Mouse (Mus musculus): ENCODE measurements at regions not wholly inside any gene's neighbourhood (a gene's known extent, or its start where the extent isn't known, plus 50 kb on each side); places are given as distances from the start of the nearest gene placed in this dataset.

DNA sequence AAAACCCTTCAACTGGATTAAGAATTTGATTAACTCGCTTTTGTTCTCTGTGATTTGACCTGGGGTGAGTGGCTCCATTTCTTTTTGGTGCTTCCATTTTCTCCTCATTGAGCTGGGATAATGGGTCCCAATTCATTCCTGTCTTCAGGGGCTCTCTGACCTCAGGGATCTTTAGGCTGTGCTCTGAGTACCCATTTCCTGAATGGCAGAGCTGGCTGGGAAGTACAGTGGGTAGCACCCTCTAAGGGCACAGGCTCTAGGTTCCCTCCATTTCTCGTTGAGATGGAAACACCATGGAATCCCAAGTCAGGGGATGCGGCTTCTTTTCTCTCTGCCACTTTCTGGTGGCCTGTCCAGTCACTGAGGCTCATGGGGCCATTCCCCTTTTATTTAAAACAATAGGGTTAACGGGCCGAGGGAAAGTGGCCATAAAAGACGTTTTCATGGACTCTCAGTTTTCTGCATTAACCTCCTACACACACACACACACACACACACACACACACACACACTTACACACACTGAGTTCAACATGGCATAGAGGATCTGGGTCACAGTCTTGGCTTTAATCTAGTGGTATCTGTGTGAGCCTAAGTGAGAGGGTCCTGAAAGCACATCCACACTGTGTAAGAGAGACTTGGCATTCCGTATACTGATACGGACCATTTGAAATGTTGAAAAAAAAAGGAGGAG lies 98.3 kb upstream of the Ccnd2 start:
- TF ChIP-seq CTCF (IDR thresholded peaks at IDR 0.05; ENCODE audit: extremely low read depth, insufficient read length, insufficient replicate concordance, low read depth, low read length) (no peak), POLR2A (IDR thresholded peaks at IDR 0.05; ENCODE audit: low read depth, low read length) (no peak)

Data from small intestine, adult 2 months (tissue).